In the genomic region with DNA sequence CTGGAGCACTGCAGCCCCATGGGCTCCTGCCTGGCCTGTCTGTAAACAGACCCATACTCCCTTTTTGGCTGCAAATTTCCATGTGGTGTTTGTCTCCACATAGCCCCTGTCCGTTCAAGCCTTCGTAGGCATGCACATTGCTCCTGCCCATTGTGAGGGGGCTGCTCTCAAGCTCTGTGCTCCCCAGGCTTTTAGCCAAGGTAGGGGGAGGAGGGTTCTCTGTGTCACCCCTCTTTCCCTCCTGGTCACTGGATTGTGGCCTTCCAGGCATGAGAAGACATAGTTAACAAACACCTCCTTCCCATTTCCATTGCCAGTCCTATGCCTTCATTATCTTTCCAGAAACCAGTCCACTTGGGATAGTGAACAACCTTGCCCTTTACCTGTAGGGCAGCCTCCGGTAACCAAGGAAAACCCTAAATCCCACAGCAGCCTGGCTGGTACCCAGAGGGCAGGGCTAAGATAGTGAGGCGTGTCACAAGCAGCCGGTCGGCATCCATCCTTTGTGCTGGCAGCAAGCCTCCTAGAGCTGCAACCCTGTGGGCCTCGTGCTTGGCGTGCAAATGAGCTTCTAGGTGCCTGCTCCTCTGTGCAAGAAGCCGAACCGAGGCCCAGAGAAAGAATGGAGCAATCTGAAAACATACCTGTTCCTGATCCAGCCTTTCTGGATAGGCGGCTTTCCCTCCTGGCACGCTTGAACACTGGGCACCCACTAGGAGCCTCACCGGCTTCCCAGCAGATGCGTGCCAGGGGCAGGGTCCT, we compare ENCODE assay signal across 8 mouse cellular contexts.
A peak's percentile ranks its signal among the peaks of the same experiment; 100 is the strongest.
DNase-seq lines count a peak whose midpoint lies in the region; ATAC-seq lines count a peak whose summit lies in the region.

No protein-coding gene starts in this region.

- H3K9ac ChIP-seq in limb, embryonic 13.5 days, result no peak overlapping the region
- H3K9ac ChIP-seq in heart, embryonic 14.5 days (ENCODE audit: low read length), result peak overlapping the region; percentile 53

- ATAC-seq in limb, embryonic 13.5 days (ENCODE audit: low FRiP score, low read depth), result no peak
- ATAC-seq in heart, embryonic 14.5 days (ENCODE audit: insufficient number of reproducible peaks, insufficient read depth, low FRiP score, low read depth), result no peak
- no peak for ATAC-seq in megakaryocyte progenitor cell, adult 5-6 weeks (replicated peaks; ENCODE audit: poor library complexity)

- peak overlapping the region; percentile 28; the same call in 1 of the 2 replicates for H3K27ac ChIP-seq in limb, embryonic 13.5 days
- no peak overlapping the region for H3K27ac ChIP-seq in limb, embryonic 10.5 days
- peak overlapping the region; percentile 52 to 77 for H3K27ac ChIP-seq in heart, embryonic 14.5 days (replicated peaks in 1 of 2; ENCODE audit: control insufficient read depth in 1 of 2, insufficient read depth in 1 of 2, low read depth in 2 of 2, low read length in 2 of 2)
- H3K27ac ChIP-seq in midbrain, embryonic 10.5 days (replicated peaks), result peak overlapping the region; percentile 5; the same call in 1 of the 2 replicates

- 82% methylated on average over 14 of the region's 14 CpGs for WGBS in limb, embryonic 13.5 days
- 85% methylated on average over 14 of the region's 14 CpGs for WGBS in limb, embryonic 10.5 days
- WGBS in heart, embryonic 14.5 days, result 56% methylated on average over 14 of the region's 14 CpGs
- 87% methylated on average over 14 of the region's 14 CpGs for WGBS in midbrain, embryonic 10.5 days

- H3K4me1 ChIP-seq in limb, embryonic 13.5 days, result peaks cover 44% of the 10 kb centered on the region
- peaks cover 22% of the 10 kb centered on the region for H3K4me1 ChIP-seq in limb, embryonic 10.5 days
- peaks cover 62 to 84% of the 10 kb centered on the region in 2 experiments for H3K4me1 ChIP-seq in heart, embryonic 14.5 days (ENCODE audit: control insufficient read depth in 2 of 2, insufficient read depth in 2 of 2, low read length in 2 of 2)
- H3K4me1 ChIP-seq in midbrain, embryonic 10.5 days, result peaks cover 42% of the 10 kb centered on the region

- no peak overlapping the region for H3K4me3 ChIP-seq in limb, embryonic 13.5 days
- H3K4me3 ChIP-seq in limb, embryonic 10.5 days, result no peak overlapping the region
- H3K4me3 ChIP-seq in heart, embryonic 14.5 days (ENCODE audit: control insufficient read depth in 1 of 2, insufficient read depth in 1 of 2, low read depth in 1 of 2, low read length in 2 of 2), result no peak overlapping the region
- H3K4me3 ChIP-seq in midbrain, embryonic 10.5 days, result no peak overlapping the region

- H3K36me3 ChIP-seq in limb, embryonic 13.5 days, result peaks cover 76% of the 10 kb centered on the region
- H3K36me3 ChIP-seq in limb, embryonic 10.5 days, result peaks cover 92% of the 10 kb centered on the region
- peaks cover 45% of the 10 kb centered on the region for H3K36me3 ChIP-seq in heart, embryonic 14.5 days (ENCODE audit: control insufficient read depth, insufficient read depth, low read length)
- peaks cover 89% of the 10 kb centered on the region for H3K36me3 ChIP-seq in midbrain, embryonic 10.5 days

- DNase-seq in limb, embryonic 10.5 days (ENCODE audit: low spot score), result no peak
- peak; percentile 69 to 70 for DNase-seq in cerebellum, postnatal 14 days
- DNase-seq in midbrain, embryonic 10.5 days (ENCODE audit: low spot score), result no peak
- no peak for DNase-seq in natural killer cell, adult 2 months (ENCODE audit: low spot score in 2 of 2)
- no peak for DNase-seq in urinary bladder, postnatal 25 days (ENCODE audit: low spot score)

- H3K27me3 ChIP-seq in limb, embryonic 13.5 days, result no peaks in the 10 kb centered on the region
- no peaks in the 10 kb centered on the region for H3K27me3 ChIP-seq in limb, embryonic 10.5 days (ENCODE audit: low read depth, poor library complexity, severe bottlenecking)
- no peaks in the 10 kb centered on the region for H3K27me3 ChIP-seq in heart, embryonic 14.5 days (ENCODE audit: control insufficient read depth, insufficient read depth, low read length)
- no peaks in the 10 kb centered on the region for H3K27me3 ChIP-seq in midbrain, embryonic 10.5 days (ENCODE audit: low read depth, poor library complexity, severe bottlenecking)

- H3K4me2 ChIP-seq in limb, embryonic 13.5 days (replicated peaks), result no peak overlapping the region
- peak overlapping the region; percentile 7; the same call in 1 of the 2 replicates for H3K4me2 ChIP-seq in heart, embryonic 14.5 days (ENCODE audit: low read length)

- no peaks in the 10 kb centered on the region for H3K9me3 ChIP-seq in limb, embryonic 13.5 days
- H3K9me3 ChIP-seq in limb, embryonic 10.5 days (replicated peaks), result no peaks in the 10 kb centered on the region
- no peaks in the 10 kb centered on the region for H3K9me3 ChIP-seq in heart, embryonic 14.5 days (ENCODE audit: control insufficient read depth, low read length)
- no peaks in the 10 kb centered on the region for H3K9me3 ChIP-seq in midbrain, embryonic 10.5 days (replicated peaks)

Comparison
In these comparisons a context has a peak if more than half of its experiments do, and no peak if none do; other contexts are left out.
1. DNase-seq: peak in cerebellum, postnatal 14 days (2 of 2); none in limb, embryonic 10.5 days (single experiment), midbrain, embryonic 10.5 days (single experiment), natural killer cell, adult 2 months (0 of 2) and urinary bladder, postnatal 25 days (single experiment).